Mouse (Mus musculus): ENCODE data around the gene Heatr6.

Heatr6 gene

DNA sequence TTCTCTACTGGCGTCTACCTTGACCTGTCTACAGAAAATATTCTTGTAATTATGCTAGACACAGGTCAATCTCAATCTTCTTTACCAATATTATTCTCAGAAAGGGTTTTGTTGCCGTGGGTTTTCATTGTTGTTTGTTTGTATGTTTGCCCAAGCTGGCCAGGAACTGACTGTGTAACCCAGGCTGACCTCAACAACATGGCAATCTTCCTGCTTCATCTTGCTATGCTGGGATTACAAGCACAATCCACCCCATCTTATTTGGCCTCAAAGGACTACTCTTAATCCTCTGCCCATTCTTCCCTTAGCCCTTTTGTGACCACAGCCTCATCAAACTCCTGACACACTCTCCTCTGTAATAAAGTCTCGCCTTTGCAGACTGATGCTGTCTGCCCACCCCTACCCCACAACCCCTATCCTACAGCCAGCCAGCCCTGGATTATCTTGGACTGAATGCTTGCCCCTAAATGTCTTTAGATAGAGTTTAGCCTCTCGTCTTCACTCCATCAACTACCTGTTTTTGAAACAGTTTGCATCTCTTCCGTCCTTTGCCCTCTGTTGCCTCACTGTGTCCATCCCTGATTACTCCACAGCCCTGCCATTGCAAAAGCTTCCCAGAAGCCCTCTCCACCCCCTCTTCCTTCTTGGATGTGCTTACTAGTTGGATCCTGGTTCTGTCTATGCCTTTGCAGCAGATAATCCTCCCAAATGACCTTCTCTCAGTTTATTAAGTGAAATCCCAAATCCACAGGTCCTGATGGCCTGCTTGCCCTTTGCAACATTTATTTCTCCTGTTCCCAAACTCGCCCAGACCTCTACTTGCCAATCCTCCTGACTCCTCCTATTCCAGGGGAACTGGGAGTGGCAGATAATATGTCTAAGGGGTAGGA, 5.9 kb upstream of the Heatr6 start:
- DNase-seq (ENCODE audit: low read depth, low spot score): no peak

DNA sequence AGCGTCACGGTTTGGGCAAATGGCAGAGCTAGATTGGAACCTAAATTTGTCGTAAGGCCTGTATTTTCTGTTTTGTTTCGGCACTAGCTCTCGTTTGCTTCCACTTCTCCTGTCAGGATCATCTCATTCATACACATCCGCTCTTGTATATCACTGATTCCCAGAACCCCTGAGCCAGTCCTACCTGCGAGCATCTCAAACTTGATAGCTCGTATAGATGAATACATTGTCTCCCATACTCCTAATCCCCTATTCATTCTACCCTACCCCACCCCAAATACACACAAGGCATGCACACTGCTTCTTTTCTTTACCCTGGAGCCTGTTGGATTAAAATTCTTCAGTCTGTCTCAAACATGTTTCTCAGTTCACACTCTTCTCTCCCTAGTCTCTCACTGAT, 731 bp downstream of the Heatr6 start:
- DNase-seq (ENCODE audit: low read depth, low spot score): no peak

DNA sequence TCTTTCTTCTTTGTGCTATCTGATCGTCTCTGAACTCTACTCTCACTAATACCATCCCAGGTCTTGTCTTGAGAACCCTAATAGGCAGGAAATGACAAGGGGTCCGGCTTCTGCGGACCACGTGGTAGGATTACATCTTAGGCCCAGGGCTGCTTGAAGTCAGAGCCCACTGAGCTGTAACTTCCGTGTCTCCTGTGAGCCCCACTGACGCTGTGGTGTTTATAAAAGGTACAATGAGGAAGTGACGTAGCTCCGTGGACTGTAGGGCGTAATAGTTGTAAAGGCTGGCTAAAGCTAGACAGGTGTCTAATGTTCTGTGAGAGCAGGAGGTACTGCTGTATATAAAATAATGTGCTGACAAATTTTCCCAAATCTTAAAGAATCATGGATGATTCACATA, 13.8 kb downstream of the Heatr6 start:
- no peak for DNase-seq (ENCODE audit: low read depth, low spot score)

DNA sequence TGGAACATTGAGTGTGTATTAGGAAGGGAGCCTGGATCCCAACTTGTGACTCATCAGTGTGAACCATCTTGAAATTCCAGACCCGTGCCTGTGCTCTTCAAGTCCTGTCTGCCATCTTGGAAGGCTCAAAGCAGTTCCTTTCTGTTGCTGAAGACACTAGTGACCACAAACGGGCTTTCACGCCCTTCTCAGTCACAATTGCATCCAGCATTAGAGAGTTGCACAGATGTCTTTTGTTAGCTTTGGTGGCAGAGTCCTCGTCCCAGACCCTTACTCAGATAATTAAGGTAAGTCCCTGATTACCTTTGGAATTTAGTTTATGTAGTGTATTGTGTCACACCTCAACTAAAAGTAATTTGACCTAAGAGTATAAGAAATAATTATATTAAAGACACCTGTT, 15.5 kb downstream of the Heatr6 start:
- DNase-seq (ENCODE audit: low read depth, low spot score): no peak

DNA sequence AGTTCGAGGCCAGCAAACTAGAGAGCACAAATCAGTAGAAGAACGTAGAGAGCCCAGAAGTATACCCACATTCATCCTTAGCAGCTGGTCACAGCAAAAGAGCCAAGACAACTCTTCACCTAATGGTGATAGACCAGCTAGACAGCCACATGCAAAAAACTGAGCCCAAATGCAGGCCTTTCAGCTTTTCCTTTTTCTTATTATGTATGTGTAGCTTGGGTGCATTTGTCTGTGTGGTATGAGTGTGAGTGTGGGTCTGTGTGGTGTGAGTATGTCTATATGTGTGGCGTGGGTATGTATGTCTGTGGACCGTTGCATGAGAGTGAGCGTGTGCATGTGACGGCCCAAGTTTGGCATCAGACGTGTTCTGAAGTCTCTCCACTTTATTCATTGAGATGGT, 17.5 kb downstream of the Heatr6 start:
- DNase-seq (ENCODE audit: low read depth, low spot score): no peak

DNA sequence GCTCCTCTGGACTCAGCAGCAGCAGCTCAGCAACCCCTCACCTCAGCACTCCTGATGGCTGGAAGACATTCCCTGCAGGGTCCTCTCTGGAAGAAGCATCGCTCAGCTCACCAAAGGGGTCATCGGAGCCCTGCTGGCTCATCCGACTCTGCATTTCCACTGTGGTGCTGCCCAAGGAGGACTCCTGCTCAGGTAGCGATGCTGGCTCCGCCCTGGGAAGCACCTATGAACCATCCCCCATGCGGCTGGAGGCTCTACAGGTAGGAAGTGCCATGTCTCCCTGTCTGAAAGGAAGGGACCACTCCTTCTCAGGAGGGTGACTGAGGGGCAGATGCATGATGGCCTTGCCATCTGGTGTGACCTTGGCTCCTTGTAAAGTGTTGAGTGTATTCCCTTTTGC, 18.8 kb downstream of the Heatr6 start:
- no peak for DNase-seq (ENCODE audit: low read depth, low spot score)

DNA sequence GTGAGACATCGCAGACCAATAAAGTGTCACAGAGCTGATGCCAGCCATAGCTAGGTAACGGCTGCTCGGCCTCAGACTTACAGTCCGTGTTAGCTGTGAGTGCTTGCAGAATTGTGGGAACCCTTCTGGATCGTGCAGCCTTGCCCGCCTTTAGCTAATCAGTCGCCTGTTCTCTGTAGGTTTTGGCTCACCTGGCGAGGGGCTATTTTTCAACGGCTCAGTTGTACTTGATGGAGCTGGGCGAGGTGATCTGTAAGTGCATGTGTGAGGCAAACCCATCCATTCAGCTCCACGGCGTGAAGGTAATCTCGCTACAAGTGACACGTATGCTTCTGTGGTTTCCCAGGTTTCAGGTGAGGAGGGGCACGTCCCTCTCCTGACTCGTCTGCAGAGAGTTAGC, 20.2 kb downstream of the Heatr6 start:
- no peak for DNase-seq (ENCODE audit: low read depth, low spot score)

DNA sequence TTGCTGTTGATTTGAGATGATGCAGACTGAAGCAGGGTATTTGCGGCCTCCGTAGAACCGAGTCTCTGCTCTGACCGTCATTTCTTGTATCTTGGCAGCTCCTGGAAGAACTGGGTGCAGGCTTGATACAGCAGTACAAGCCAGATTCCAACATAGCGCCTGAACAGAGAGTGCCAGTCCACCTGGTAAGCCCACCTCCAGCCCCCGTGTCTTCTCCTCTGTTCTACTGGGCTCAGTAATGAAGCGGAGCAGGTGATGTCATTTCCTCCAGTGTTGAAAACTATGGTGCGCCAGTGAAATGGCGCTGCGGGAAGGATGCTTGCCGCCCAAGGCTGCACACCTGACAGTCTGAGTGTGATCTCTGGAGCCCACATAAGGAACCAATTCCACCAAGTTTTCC, 20.8 kb downstream of the Heatr6 start:
- no peak for DNase-seq (ENCODE audit: low read depth, low spot score)

DNA sequence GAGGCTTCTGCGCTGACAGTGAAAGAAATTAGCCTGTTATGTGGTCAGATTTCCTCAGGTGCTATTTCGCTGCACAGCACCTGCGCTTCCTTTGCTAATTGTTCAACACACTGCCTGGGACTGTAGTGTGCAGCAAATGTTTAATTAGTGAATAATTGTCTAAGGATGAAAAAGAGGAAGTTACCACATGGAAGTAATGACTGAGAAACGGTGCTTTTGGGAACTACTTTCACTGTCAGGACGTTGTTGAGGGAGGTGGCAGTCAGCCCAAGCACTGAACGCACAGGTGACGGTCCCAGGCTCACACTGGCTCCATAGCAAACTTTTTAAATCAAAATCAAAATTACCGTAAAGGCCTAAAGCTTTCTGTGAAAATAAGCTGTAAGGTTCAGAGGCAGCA, 23.3 kb downstream of the Heatr6 start:
- no peak for DNase-seq (ENCODE audit: low read depth, low spot score)

DNA sequence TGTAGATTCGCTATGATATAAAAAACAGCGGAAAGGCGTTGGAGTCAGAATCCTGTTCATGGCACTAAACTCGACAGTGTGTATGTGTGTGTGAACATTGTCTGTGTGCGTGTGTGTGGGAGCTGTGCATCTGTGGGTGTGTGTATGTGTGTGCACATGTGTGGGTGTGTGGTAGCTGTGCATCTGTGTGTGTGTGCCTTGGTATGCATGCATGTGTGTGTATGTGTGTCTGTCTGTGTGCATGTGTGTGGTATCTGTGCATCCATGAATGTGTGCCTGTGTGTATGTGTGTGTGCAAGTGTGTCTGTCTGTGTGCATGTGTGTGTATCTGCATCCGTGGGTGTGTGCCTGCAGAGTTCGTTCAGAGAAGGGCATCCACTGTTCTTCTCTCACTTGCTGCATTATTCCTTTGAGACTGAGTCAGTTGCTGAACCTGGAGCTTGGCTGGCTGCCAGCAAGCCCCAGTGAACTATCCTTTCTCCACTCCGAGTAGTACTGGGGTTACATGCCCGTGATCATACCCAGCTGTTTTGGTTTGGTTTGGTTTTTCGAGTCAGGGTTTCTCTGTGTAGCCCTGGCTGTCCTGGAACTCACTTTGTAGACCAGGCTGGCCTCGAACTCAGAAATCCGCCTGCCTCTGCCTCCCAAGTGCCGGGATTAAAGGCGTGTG, 30.6 kb downstream of the Heatr6 start:
- DNase-seq (ENCODE audit: low read depth, low spot score): no peak

DNA sequence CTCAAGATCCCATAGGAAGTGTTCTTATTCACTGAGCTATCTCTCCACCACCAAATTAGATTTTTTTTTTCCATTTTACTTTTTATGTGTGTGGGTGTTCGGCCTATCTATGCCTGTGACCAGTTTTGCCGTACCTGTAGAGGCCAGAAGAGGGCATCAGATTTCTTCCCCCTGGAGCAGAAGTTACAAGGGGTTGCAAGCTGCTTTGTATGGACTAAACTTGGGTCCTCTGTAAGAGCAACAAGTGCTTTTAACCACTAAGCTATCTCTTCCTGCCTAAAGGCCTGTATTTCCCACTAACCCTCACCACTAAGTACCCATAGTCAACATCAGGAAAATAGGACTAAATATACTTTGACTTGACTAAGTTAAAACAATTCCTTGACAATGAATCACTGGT, 31.2 kb downstream of the Heatr6 start:
- no peak for DNase-seq (ENCODE audit: low read depth, low spot score)

DNA sequence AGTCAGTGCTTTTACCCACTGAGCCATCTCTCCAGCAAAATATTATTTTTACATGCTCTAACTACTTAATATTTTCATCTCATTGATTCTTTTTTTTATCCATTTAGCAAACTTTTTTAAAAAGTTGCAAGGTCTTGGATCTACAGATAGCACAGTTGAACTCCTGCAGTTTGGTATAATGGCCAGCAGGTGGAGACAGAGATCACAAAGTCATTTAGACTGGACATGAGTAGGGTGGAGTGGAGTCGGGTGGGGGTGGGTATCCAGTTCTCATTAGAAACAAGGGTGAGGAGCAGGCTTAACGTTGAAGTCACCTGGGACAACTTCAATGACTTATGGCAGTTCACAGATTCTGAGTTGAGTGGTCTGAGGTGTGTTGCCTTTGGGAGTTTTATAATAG, 31.9 kb downstream of the Heatr6 start:
- DNase-seq (ENCODE audit: low read depth, low spot score): peak; percentile 34

DNA sequence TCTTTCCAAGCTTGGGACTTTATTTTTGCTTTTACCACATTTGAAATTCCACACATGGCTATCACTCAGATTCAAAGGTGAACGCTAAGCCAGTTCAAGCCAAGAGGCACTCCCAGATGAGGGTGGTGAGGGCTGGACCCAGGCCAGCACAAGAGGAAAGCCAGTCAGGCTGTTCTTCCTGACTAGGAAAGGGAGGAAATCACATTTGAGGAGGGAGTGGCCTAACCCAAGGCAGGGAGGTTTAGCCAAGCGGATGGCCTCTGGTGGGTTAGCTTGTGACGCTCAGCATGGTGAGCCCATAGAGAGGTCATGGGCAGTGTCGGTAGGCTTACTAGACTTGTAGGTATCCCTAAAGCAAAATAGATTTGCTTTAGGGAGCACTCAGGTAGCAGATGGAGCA, 33.3 kb downstream of the Heatr6 start:
- DNase-seq (ENCODE audit: low read depth, low spot score): no peak

DNA sequence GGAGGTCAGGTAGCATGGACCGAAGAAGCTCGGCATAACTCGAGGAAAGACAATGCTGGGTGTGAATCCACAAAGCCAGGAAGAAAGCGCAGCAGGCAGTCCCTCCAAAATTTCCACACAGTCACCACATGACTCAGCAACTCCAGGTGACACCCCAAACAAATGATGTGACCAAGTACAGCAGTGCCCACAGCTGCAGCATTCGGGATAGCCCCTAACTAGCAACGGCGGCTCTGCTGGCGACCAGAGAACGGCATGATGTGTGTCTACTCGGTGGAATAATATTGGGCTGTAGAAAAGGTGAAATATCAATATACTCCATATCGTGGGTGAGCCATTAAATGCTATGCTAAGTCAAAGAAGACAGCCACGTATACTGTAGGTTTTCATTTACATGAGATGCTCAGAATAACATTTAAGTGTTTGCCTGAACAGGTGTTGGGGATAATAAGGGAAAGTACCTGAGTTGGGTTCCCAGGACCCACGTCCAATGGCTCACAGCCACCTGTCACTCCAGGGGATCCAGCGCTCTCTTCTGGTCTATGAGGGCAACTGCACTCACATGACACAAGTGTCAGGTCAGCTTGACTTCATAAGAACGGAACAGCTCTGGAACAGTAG, 34.0 kb downstream of the Heatr6 start:
- DNase-seq (ENCODE audit: low read depth, low spot score): no peak

DNA sequence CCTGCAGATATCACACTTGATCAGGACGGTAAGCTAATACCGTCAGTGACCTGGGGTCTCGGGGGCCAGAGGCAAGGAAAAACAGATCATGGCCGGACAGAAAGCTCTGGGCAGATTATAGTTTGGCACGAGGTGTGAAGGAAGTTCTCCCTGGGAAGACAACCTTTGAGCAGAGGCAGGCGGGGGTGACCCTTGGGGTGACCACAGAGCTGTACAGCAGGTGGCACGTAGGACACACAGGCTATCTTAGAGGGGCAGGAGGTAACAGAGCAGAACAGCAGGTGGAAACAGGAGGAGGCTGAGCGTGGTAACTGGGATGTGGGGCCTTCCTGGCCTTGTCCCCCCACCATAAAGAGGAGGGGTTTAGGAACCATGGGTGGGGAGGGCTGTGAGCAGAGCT, 34.8 kb downstream of the Heatr6 start:
- no peak for DNase-seq (ENCODE audit: low read depth, low spot score)

DNA sequence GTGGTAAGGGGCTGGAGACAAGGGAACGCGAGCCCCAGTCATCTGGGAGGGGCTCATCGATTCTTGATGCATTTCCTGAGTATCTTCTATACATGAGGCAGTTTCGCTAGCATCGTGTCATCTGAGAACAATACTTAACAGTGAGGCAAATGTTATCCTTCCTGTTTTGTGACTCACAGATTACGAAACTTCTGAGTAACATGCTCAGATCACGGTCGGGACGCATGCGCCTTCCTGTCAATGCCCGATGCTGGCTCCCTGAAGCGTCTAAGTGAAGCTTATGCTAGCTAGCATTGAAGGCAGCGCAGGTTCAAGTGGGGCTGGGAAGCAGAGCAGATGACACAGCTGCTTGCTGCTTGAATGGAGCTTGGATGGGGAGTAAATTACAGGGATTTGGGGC, 35.8 kb downstream of the Heatr6 start:
- no peak for DNase-seq (ENCODE audit: low read depth, low spot score)

DNA sequence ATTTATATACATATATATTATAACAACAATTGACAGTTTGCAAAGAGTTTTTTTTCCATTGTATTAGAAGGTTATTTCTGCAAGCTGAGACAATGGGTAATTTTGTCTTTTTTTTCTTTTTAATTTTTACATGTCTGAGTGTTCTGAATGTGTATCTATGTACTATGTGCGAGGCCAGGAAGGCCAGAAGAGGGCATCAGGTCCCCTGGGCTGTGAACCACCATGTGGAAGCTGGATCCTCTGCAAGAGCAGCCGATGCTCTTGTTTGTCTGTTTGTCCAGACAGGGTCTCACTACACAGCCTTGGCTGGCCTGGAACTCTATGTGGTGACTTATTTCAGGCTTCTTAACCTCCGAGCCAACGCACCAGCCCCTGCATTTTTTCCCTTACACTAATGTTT, 37.6 kb downstream of the Heatr6 start:
- no peak for DNase-seq (ENCODE audit: low read depth, low spot score)

DNA sequence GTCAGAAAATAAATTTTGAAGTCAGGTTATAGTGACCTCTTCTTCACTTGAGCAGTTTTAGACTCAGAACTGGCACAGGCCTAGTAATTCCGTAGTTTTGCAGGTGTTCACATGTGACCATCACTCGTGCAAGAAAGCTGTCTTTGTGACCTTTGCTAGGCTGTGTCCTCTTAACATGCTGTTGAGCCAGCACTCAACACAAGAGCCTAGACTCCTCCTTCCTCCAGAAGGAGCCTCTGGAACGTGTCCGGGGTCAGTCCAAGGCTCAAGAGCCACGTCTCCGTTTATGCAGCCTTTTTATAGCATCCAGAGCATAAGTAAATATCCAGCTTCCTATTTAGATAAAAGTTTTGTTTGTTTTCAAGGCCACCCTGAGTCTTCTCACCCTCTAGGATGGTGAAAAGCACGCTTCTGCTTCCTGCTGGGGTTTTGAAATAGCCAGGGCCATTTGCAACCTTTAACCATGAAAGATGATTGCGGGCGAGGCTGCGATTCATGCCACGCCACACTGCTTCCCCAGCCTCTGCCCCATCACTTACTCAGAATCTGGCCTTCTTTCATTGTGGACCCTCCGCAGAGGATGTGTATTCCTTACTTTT, 38.9 kb downstream of the Heatr6 start:
- no peak for DNase-seq (ENCODE audit: low read depth, low spot score)

DNA sequence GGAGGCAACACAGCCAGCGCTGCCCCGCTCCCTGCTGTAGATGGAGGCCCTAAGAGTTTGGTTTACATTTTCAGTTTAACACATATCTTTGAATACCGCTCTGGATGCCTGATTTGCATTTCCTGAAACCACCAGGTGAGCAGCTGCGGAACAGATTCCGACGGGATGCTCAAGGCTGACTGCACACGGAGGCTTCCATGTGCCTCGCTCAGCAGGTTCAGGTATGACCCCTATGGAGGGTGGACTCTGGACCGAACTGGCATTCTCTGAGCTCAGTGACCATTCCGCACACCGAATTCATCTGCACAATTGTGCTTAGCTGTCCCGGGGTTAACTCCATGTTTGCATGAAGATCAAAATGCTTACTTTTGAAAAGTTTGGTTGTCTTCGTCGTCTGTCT, 39.8 kb downstream of the Heatr6 start:
- DNase-seq (ENCODE audit: low read depth, low spot score): no peak

DNA sequence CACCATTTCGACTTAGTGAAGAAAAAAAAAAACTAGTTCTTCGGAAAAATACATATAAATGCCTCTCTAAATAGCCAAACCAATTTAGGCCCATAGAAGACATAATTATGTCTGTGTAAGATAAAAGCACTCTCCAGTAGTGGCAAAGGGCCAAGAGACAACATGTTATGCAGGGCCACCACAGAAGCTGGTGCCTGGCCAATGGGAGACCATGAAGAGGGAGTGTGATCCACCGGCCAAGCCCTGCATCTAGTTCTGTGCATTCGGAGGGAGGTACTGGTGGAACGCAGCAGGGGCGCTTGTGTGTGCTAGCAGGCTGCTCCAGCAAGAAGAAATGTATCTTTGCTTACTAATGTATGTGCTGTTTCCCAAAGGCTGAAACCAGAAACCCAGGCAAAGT, 42.6 kb downstream of the Heatr6 start:
- no peak for DNase-seq (ENCODE audit: low read depth, low spot score)

DNA sequence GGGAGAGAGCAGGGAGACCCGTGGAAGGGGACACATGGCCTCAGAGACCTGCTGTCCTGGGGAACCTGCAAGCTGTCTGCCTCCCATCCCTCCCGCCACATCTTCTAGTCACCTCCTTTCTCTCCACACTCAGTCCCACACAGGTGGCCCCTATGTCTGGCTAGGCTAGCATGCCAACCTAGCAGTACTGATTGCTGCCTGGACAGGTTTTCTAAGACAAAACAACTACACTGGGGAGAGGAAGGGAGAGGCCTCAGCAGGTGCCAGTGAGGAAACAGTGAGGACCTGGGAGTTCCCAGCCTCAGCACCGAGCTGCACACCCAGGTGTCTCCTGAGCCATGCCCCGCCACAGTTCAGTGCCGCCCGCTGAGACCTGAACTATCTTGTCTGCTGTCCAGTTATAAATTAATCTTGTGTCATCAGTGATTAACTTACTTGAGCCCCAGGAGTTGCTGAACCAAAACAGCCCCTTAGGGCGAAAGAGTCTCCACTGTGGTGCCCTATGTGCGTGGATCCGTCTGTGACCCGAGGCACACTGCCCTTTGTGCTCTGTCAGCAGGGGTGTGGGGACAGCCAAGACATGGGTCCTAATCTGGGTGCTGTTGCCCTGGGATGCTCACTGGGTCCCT, 43.6 kb downstream of the Heatr6 start:
- DNase-seq (ENCODE audit: low read depth, low spot score): no peak

DNA sequence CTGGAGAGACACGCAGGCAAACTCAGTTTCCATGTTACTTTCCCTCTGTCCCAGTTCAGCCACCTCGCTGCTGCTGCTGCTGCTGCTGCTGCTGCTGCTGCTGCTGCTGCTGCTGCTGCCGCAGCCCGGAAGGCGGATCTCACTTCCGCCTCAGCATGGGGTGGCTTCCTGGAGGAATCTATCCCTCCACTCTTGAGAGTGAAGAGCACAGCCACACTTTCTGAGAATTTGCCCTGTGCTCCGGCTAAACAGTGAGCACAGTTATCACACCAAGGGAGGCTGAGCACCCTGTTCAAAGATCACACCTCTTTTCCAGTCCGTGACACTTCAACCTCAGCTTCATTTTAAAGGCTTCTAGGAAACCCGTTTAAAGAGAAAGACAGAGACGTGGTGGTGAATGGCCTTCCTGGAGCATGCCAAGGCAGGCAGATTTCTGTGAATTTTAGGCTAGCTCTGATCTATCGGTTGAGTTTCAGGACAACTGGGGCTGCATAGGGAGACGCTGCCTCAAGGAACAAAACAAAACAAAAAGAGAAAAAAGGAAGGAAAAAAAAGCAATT, 46.5 kb downstream of the Heatr6 start:
- DNase-seq (ENCODE audit: low read depth, low spot score): no peak
